Mouse (Mus musculus) kidney, embryonic 14.5 days (tissue): ENCODE measurements around the gene Rrm1. TPM values are rescaled to one million over a fixed set of nuclear protein-coding genes. Genes with fewer than 3 reads are reported as not detected.

Experiments
- ATAC-seq: fragments of 200-750 bp; cut with Nextera tagmentation; 2 replicates; pipeline ENCODE4 v1.8.0; 2017; ENCODE audit warnings: moderate number of reproducible peaks, mild to moderate bottlenecking, moderate TSS enrichment, moderate library complexity; ENCODE audit not compliant: low FRiP score, low TSS enrichment
- H3K27ac ChIP-seq: fragments of 300-500 bp; sonication (generic); 2 replicates; pipeline ENCODE4 v1.5.1; 2014; ENCODE audit warnings: low read depth, mild to moderate bottlenecking, low read length, moderate library complexity, mixed read lengths
- H3K27me3 ChIP-seq: fragments of 300-500 bp; sonication (generic); 2 replicates; pipeline ENCODE4 v1.6.1; 2014; ENCODE audit warnings: mild to moderate bottlenecking, low read length; ENCODE audit not compliant: control insufficient read depth, insufficient read depth
- H3K36me3 ChIP-seq: fragments of 300-500 bp; sonication (generic); 2 replicates; pipeline ENCODE4 v1.6.1; 2014; ENCODE audit warnings: low read length, mixed read lengths; ENCODE audit not compliant: control insufficient read depth, insufficient read depth
- H3K4me1 ChIP-seq: fragments of 300-500 bp; sonication (generic); 2 replicates; pipeline ENCODE4 v1.6.1; 2014; ENCODE audit warnings: low read length, mixed read lengths; ENCODE audit not compliant: control insufficient read depth, insufficient read depth
- H3K4me2 ChIP-seq: fragments of 300-500 bp; sonication (generic); replicated peaks from 2 replicates; pipeline ENCODE4 v1.6.1; 2014; ENCODE audit warnings: low read depth, mild to moderate bottlenecking, low read length
- H3K4me3 ChIP-seq: fragments of 300-500 bp; sonication (generic); 2 replicates; pipeline ENCODE4 v1.5.1; 2014; ENCODE audit warnings: mild to moderate bottlenecking, low read length
- H3K9ac ChIP-seq: fragments of 300-500 bp; sonication (generic); 2 replicates; pipeline ENCODE4 v1.6.1; 2014; ENCODE audit warnings: low read depth, mild to moderate bottlenecking, low read length, moderate library complexity
- H3K9me3 ChIP-seq: fragments of 300-500 bp; sonication (generic); 2 replicates; pipeline ENCODE4 v1.6.1; 2016; ENCODE audit warnings: low read length; ENCODE audit not compliant: control insufficient read depth
- WGBS: fragments of 180-500 bp; shearing (Covaris S2); extraction: QIAGEN DNeasy Blood & Tissue Kit; methylation state at CpG from one replicate; pipeline ENCODE4 v1.1.7; 2014; 5-methylcytosine and 5-hydroxymethylcytosine counted together
- polyA plus RNA-seq: library from polyadenylated mRNA; unstranded; fragments of >200 nt; fragmentation: Nextera tagmentation; extraction: Ambion mirVana; gene quantifications from 2 replicates; pipeline ENCODE4 v1.2.1, GENCODE M21; 2014

Gene Rrm1
- polyA plus RNA-seq, 1 experiment from 2014 or later: 198 TPM

DNA sequence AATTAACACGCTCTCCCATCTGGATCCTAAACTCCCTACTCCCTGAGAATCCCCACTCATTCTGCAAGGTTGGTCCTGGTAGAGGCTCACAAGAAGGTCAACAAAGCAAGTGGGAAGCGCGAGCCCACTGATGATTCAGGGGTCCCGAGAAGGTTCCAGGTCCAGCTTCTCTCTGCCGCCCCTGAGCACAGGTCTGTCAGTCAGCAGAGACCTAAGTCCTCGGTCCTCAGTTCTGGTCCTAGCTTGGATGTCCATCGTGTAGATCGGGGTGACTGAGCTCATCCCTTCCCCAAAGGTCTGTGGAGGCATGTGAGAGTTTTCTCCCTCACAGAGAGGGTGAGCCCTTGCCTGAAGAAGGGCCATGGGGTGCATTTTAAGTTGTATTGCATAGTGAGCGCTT lies 66.6 kb downstream of the Rrm1 start:
- H3K27ac ChIP-seq: no peak overlapping the region
- H3K4me2 ChIP-seq: no peak overlapping the region
- WGBS: 93% methylated on average over 9 of the region's 9 CpGs
- H3K27me3 ChIP-seq: no peaks in the 10 kb centered on the region
- no peak overlapping the region for H3K4me3 ChIP-seq
- no peaks in the 10 kb centered on the region for H3K36me3 ChIP-seq
- no peak for ATAC-seq
- no peaks in the 10 kb centered on the region for H3K4me1 ChIP-seq
- no peak overlapping the region for H3K9ac ChIP-seq
- H3K9me3 ChIP-seq: no peaks in the 10 kb centered on the region

DNA sequence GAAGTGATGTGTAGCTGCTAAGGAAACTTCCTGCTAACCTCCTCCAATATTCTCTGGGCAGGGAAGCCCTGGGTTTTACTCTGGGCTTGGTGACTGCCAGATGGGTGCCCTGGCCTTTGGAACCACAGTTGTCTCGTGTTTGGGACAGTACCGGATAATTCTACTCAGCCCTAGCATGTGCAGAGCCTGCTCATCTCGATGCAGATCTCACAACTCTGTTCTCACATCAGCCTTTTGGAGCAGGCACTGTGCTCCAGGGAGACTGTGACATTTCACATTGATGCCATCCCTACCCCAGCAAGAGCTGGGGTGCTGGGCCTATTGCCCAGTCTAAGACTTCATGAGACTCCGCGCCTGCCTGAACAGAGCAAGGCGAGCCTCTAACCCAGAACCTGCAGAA lies 67.2 kb downstream of the Rrm1 start:
- Histone ChIP-seq H3K27ac (no peak overlapping the region), H3K36me3 (no peaks in the 10 kb centered on the region), H3K9ac (no peak overlapping the region), H3K4me1 (no peaks in the 10 kb centered on the region), H3K4me2 (no peak overlapping the region), H3K4me3 (no peak overlapping the region), H3K27me3 (no peaks in the 10 kb centered on the region), H3K9me3 (no peaks in the 10 kb centered on the region)
- no peak for ATAC-seq
- 89% methylated on average over 6 of the region's 6 CpGs for WGBS

DNA sequence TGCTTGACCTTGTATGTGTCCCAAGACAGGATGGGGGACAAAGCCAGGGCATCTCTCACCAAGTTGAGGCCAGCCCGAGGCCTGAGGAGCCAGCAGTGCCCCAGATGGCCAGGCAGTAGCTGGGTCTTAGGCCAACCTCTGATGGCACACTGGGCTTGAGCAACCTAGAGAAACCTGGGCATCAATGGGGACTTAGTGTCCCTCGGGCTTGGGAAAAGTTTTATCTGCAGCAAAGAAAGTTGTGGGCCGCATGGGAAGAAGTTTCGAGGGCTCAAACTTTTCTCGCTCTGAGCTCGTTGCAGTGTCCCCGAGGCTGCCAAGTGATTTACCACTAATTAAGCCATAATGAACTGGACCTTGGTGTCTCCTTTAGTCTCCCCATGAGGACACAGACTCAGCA lies 68.2 kb downstream of the Rrm1 start:
- ATAC-seq: no peak
- 82% methylated on average over 7 of the region's 7 CpGs for WGBS
- H3K9me3 ChIP-seq: no peaks in the 10 kb centered on the region

DNA sequence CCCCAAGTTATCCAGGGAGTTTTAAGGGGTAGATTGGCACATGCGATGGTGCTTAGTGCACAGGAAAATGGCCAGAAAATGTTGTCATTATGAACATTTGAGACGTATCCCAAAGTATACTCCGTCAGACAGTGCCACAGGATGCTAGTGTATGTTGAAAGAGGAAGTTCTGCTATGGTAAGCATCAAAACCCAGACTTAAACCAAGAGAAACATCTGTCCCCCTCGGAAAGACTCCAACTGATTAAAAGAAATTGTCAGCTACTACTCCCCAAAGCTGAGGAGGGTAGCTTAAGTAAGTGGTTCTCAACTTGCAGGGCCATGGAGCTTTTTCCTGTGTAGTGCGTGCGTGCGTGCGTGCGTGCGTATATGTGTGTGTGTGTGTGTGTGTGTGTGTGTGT lies 70.4 kb downstream of the Rrm1 start:
- no peak for ATAC-seq

More for the DNA sequence above, 68.2 kb downstream of the Rrm1 start:
- no peak overlapping the region for H3K9ac ChIP-seq
- H3K27ac ChIP-seq: no peak overlapping the region
- no peak overlapping the region for H3K4me2 ChIP-seq
- H3K36me3 ChIP-seq: no peaks in the 10 kb centered on the region
- no peak overlapping the region for H3K4me3 ChIP-seq
- no peaks in the 10 kb centered on the region for H3K27me3 ChIP-seq
- no peaks in the 10 kb centered on the region for H3K4me1 ChIP-seq

DNA sequence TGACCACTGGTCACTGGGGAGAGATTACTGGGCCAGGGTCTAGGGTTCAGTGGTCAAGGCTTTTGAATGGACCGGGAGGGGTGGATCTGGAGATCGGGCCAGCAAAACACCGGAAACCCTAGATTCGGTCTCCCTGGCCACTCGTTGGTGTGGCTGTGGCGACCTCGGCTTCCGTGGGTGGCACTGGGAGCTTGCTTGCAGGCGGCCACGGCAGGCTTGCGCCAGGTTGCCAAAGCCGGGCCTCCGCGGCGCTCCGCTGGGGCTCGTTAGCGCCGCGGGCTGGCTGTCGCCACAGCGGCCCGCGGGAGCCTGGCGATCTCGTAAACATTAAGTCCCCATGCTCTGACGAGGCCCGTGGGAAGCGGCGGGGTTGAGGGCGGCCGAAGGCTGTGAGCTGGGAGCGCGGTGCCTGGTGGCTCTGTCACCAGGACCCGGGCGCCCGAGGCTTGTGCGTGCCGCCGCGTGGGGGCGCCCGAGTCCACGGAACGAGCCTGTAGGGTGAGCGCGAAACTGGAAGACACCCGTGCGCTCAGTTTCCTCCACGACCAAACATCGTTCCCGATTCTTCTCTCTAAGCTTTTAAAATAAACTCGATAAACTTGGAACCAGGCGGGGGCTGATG lies 71.4 kb downstream of the Rrm1 start:
- H3K27ac ChIP-seq: no peak overlapping the region

More for the DNA sequence above, 70.4 kb downstream of the Rrm1 start:
- Histone ChIP-seq H3K27me3 (no peaks in the 10 kb centered on the region), H3K9me3 (no peaks in the 10 kb centered on the region), H3K36me3 (no peaks in the 10 kb centered on the region), H3K27ac (no peak overlapping the region), H3K4me2 (no peak overlapping the region), H3K4me1 (no peaks in the 10 kb centered on the region), H3K4me3 (no peak overlapping the region), H3K9ac (no peak overlapping the region)
- WGBS: 91% methylated on average over 10 of the region's 10 CpGs

DNA sequence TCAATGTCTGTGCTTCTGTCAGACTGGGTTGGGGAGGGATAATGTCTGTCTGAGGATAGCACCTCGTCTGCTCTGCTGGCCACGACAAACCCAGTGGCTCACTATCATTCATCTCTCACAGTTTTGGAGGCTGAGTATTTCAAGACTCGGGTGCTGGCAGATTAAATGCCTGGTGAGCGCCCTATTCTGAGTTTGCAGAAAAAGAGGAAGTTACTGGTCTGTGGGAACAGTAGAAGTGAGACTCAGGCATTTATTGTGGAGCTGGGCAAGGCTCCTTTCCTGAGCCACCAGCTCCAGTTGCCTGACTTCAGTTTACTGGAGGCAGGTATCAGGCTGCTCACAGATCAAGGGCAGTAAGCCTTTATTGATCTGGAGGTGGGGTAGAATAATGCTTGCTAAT lies 72.6 kb downstream of the Rrm1 start:
- H3K4me3 ChIP-seq: no peak overlapping the region
- H3K4me1 ChIP-seq: no peaks in the 10 kb centered on the region
- H3K9me3 ChIP-seq: no peaks in the 10 kb centered on the region
- no peak overlapping the region for H3K27ac ChIP-seq
- H3K9ac ChIP-seq: no peak overlapping the region
- H3K4me2 ChIP-seq: no peak overlapping the region
- no peaks in the 10 kb centered on the region for H3K27me3 ChIP-seq
- no peaks in the 10 kb centered on the region for H3K36me3 ChIP-seq
- ATAC-seq: no peak
- WGBS: 69% methylated on average over 4 of the region's 4 CpGs

More for the DNA sequence above, 71.4 kb downstream of the Rrm1 start:
- no peaks in the 10 kb centered on the region for H3K27me3 ChIP-seq
- ATAC-seq: peak; percentile 98
- H3K36me3 ChIP-seq: no peaks in the 10 kb centered on the region
- peak overlapping the region; percentile 60 for H3K9ac ChIP-seq
- no peaks in the 10 kb centered on the region for H3K4me1 ChIP-seq
- peak overlapping the region; percentile 43 for H3K4me3 ChIP-seq
- H3K9me3 ChIP-seq: no peaks in the 10 kb centered on the region
- WGBS: under 1% methylated on average over 54 of the region's 54 CpGs
- peak overlapping the region; percentile 95 for H3K4me2 ChIP-seq

DNA sequence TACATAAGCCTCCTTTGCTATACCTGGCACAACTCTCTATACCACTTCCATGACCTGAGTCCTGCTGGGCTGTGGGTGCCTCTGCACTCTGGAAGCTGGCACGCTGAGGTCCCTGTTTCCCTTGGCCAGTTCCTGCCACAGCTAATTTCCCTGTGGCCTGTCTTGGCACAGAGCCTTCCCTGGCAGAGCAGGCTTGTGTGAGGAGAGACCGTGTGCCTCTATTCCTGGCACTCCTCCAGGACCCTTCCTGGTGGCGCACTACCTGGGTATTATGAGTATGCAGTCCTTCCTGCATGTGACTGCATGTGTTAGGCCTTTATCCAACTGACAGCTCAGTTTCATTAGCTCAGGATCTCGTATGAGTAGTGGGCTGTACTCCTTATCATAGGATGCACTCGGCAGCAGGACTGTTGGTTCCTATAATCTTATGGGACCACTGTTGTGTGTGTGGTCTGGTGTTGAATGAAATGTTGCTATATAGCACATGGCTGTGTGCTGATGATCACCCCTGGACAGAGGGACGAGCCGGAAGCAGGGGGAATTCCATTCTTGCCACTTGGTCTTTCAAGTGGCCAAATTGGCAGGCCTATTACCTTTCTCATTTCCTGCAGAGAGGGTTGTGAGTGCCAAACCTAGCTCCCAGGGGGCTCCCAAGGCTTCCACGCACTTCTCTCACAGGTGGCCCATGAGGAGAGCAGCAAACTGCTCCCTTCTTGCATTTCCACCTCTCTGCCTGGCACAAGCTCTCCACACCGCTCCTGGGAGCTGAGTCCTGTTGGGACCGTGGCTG lies 75.0 kb downstream of the Rrm1 start:
- H3K4me1 ChIP-seq: no peaks in the 10 kb centered on the region
- 78% methylated on average over 10 of the region's 10 CpGs for WGBS
- no peak for ATAC-seq
- no peak overlapping the region for H3K4me2 ChIP-seq
- no peak overlapping the region for H3K9ac ChIP-seq
- no peaks in the 10 kb centered on the region for H3K27me3 ChIP-seq
- H3K9me3 ChIP-seq: no peaks in the 10 kb centered on the region
- no peak overlapping the region for H3K27ac ChIP-seq
- H3K36me3 ChIP-seq: no peaks in the 10 kb centered on the region
- H3K4me3 ChIP-seq: no peak overlapping the region

DNA sequence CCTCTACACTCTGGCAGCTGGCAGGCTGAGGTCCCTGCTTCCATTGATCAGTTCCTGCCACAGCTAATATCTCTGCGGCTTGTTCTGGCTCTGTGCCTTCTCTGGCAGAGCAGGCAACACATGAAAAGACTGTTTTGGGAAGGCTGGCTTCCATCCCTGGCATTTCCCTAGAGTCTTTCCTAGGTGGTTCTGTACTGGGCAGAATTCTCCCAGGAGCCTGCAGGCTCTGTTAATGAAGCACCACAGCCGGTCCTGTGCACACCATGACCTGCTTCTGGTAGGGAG lies 75.5 kb downstream of the Rrm1 start:
- no peak overlapping the region for H3K9ac ChIP-seq
- H3K4me1 ChIP-seq: no peaks in the 10 kb centered on the region
- ATAC-seq: no peak
- no peaks in the 10 kb centered on the region for H3K36me3 ChIP-seq
- no peaks in the 10 kb centered on the region for H3K9me3 ChIP-seq
- no peaks in the 10 kb centered on the region for H3K27me3 ChIP-seq
- 79% methylated on average over 2 of the region's 2 CpGs for WGBS
- no peak overlapping the region for H3K4me3 ChIP-seq
- no peak overlapping the region for H3K27ac ChIP-seq
- no peak overlapping the region for H3K4me2 ChIP-seq
